Mouse (Mus musculus) B cell, adult 67 days (primary cell): ENCODE data around the gene Olfr1180. TPM values are rescaled to one million over a fixed set of nuclear protein-coding genes. Genes with fewer than 3 reads are reported as not detected.

Experiments
- total RNA-seq, 2 experiments: library from RNA; stranded (reverse); gene quantifications; 4 replicates each; pipeline ENCODE4 v1.2.4; 2023

Olfr1180 gene
- total RNA-seq: not detected

DNA sequence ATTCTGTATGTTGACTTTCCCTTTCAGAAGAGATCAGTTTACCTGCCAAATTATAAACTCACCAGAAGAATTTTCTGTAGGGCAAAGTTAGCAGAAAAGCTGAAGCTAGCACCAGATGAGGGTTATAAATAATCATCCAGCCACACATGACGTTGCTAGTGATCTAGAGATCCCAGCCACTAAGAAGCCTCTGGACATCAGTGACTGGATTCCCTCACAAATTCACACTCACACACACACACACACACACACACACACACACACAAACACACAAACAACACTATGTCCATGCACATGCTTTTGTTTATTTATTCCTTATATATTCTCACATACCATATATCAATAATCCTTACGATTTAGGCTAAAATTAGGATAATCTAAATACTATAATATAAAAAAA, at the start of gene Olfr1180:
TSS of gene Olfr1180 (minus strand) at position 101 of the 400 bp plus-strand sequence.

DNA sequence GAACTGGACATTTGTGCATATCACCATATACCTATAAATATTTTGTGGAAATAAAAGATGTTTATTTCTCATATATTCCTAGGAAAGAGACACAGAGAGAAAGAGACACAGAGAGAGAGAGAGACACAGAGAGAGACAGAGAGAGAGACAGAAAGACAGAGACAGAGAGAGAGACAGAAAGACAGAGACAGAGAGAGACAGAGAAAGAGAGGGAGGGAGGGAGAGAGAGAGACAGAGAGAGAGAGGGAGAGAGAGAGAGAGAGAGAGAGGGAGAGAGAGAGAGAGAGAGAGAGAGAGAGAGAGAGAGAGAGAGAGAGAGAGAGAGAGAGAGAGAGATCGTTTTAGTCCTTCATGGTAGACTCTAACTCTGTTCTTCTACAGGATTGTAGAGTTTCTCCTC, 35.6 kb upstream of the Olfr1180 start, which contains the start of gene Olfr1183:
TSS of gene Olfr1183 (plus strand) at position 301 of the 400 bp plus-strand sequence.

DNA sequence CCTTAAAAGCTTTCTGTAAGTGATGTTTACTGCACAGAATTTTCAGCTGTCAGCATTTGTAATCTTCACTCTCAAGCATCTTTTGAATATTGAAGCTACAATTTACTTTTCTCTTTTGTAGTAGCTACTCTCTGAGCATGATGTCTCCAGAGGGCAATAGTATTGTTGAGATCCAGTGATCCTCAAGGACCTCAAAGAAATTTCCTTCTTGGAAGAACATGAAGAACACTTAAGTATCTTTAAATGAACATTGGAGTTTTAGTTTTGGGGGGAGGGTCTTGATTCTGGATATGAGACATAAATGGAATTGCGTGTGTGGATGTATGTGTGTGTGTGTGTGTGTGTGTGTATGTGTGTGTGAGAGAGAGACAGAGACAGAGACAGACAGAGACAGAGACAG, 30.1 kb upstream of the Olfr1180 start, which contains the start of gene Gm13757:
TSS of gene Gm13757 (minus strand) at position 101 of the 400 bp plus-strand sequence.

DNA sequence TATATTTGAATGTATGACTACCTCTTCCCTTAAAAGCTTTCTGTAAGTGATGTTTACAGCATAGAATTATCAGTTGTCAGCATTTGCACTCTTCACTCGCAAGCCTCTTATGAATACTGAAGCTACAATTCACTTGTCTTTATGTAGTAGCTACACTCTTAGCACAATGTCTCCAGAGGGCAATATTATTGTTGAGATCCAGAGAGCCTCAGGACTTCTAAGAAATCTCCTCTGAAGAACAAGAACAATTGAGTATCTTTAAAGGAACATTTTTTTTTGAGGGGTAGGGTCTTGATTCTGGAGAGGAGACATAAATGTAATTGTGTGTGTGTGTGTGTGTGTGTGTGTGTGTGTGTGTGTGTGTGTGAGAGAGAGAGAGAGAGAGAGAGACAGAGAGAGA, 7.1 kb upstream of the Olfr1180 start, which contains the start of gene Olfr1181:
TSS of gene Olfr1181 (minus strand) at position 101 of the 400 bp plus-strand sequence.

DNA sequence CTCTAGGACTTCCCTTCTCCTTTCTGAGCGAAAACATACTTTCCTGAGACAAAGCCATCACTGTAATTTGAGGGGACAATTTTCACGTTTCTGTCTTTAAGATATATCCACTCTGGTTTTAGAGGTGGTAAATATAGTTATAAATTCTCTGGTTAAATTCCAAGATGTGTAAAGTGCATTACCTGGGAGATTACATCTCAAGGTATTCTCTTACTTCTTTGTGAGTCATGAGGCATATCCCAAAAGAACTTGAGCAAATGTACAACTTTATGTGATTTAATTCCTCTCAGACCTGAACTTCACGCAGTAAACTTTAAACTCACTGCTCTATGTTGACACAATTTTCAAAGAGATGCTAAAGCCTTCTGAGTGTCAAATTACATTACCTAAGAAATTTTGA, 12.6 kb downstream of the Olfr1180 start, which contains the start of gene Olfr1179:
TSS of gene Olfr1179 (minus strand) at position 101 of the 400 bp plus-strand sequence.

DNA sequence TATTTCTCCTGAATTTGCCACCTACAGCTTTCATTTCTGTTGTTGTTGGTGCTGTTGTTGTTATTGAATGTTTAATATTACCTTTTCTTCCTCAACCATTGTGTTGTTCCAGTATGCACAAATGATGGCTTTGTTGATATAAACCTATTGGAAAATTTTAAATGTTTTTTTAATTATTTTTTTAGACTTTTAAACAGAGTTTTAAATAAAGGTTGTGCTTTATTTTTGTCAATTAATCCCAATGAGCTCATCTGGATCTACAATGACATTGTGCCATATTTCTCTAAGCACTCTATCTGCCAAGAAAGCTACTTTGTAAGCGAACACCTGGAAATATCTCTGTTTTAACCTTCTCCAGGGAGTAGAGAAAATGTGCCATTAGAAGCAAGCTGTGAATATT, 32.2 kb downstream of the Olfr1180 start, which contains the start of gene Olfr1178:
TSS of gene Olfr1178 (plus strand) at position 301 of the 400 bp plus-strand sequence.

Other genes starting within 250 kb of the Olfr1180 start
- gene Olfr1168, start 237.3 kb downstream of the Olfr1180 start, total RNA-seq: not detected
- gene Olfr1170, start 190.8 kb downstream of the Olfr1180 start, total RNA-seq: not detected
- gene Olfr1173, start 139.3 kb downstream of the Olfr1180 start, total RNA-seq: under 1 TPM; 0.12 to 0.20 TPM
- not detected for gene Olfr1174-ps, start 104.0 kb downstream of the Olfr1180 start, total RNA-seq
- under 1 TPM in 1 of 2 experiments, not detected in 1; 0.15 TPM for gene Olfr1175-ps, start 91.9 kb downstream of the Olfr1180 start, total RNA-seq
- not detected for gene Olfr1176, start 82.4 kb downstream of the Olfr1180 start, total RNA-seq
- not detected for gene Olfr1177-ps, start 72.7 kb downstream of the Olfr1180 start, total RNA-seq
- gene Olfr1178, start 32.1 kb downstream of the Olfr1180 start, total RNA-seq: not detected
- not detected for gene Olfr1179, start 12.7 kb downstream of the Olfr1180 start, total RNA-seq
- gene Olfr1181, start 7.0 kb upstream of the Olfr1180 start, total RNA-seq: not detected
- not detected for gene Gm13757, start 30.0 kb upstream of the Olfr1180 start, total RNA-seq
- gene Olfr1183, start 35.7 kb upstream of the Olfr1180 start, total RNA-seq: not detected
- not detected for gene Olfr1184, start 64.4 kb upstream of the Olfr1180 start, total RNA-seq
- gene Olfr1185-ps1, start 74.2 kb upstream of the Olfr1180 start, total RNA-seq: not detected
- not detected for gene Olfr1186, start 99.4 kb upstream of the Olfr1180 start, total RNA-seq
- not detected for gene Olfr1188, start 137.8 kb upstream of the Olfr1180 start, total RNA-seq
- gene Olfr1189, start 167.3 kb upstream of the Olfr1180 start, total RNA-seq: not detected
- gene Olfr1191-ps1, start 221.4 kb upstream of the Olfr1180 start, total RNA-seq: under 1 TPM in 1 of 2 experiments, not detected in 1; 0.12 TPM
- gene Olfr1192-ps1, start 229.4 kb upstream of the Olfr1180 start, total RNA-seq: not detected